Mouse (Mus musculus): Measurements from ENCODE around the gene Lrrc7.

Lrrc7 gene

DNA sequence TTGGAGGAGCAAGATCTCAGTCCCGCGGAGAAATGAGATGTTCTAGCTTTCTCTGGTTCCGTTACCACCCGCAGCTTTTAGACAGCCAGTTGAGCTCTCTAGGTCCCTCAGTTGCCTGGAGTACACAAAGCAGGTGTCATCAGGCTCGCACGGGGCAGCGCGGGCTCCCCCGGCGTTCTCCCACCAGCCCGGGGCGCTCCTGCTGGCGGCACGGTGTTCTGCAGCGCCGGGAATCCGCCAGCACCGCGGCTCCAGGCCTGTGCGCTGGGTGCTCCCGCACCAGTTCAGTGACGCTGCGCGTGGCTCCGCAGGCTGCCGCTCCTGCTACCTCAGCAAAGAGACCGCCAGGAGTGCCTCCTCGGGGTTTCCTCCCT, at the start of gene Lrrc7:
Lrrc7 (minus strand) TSS at position 235 of the 374 bp plus-strand sequence.
- peak; percentile 33 for DNase-seq (ENCODE audit: low spot score)

DNA sequence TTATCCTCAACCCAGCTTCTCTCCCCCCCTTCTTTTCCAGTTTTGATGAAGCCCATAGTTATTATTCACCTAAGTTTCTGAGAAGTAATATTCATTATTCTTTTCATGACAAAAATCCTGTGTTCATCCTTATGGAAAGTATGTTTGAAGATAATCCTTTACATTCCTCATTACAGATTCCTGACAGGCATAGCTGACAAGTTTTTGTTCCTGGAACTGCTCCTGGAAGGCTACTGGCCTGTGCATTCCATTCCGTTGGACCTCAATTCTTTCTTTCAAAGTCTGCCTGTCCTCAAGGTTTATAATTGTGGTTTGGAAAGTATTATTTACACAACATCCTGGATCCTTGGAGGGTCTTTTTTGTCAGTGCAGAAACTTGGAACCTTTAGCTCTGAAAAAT, 45.0 kb upstream of the Lrrc7 start:
- DNase-seq (ENCODE audit: low spot score), result no peak

DNA sequence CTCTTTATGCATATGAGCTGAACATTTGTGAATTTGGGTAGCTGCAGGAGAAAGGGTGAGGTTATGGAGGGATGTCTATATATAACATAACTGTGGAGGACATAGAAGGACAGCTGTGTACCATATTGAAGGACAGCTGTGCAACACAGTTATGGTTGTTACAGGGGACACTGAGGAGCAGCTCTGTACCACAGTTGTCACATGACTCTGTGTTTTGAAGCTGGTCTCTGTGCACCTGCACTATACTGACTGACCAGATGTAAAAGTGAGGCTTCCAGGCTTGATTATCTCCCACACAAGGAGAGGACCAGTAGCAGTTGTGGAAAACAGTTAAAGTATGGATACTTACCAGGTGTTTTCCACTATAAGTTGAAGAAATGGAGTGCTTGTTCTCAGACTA, 43.3 kb upstream of the Lrrc7 start:
- no peak for DNase-seq (ENCODE audit: low spot score)

DNA sequence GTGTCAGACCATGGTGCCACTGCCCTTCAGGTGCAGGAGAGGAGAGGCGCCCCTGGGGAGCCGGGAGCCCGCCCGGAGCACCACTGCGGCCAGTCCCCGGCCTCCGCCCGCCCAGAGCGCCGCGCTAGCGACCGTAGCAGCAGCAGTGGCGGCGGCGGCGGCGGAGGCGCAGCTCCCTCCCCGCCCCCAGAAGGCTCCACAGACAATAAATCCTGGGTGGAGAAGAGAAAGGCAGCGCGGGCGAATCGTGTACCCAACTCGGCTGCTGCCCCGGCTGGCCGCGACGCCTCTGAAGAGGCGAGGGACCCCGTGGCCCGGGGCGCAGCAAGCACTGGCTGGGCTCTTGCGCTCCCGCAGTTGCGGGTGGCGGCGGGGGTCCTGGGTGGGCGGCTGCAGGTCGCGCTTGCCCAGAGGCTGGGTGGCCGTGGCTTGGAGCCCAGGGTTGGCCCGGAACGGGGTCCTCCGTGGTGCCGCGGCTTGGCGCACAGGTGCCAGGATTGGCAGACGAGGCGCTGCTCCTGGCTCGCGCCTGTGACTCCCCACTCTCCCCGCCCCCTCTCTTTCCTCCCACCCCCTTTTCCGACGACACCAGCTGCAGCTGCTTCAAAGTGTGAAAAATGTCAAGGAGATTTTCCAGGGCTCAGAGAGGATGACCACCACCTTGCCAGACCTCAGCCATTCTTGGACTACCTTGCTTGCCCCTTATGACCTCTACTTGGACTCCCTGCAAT, 600 bp downstream of the Lrrc7 start:
- DNase-seq (ENCODE audit: low spot score), result no peak

GRCm38 (mm10) chr3:158560891-158561255, 1.1 kb downstream of the Lrrc7 start:
- DNase-seq (ENCODE audit: low spot score), result no peak

DNA sequence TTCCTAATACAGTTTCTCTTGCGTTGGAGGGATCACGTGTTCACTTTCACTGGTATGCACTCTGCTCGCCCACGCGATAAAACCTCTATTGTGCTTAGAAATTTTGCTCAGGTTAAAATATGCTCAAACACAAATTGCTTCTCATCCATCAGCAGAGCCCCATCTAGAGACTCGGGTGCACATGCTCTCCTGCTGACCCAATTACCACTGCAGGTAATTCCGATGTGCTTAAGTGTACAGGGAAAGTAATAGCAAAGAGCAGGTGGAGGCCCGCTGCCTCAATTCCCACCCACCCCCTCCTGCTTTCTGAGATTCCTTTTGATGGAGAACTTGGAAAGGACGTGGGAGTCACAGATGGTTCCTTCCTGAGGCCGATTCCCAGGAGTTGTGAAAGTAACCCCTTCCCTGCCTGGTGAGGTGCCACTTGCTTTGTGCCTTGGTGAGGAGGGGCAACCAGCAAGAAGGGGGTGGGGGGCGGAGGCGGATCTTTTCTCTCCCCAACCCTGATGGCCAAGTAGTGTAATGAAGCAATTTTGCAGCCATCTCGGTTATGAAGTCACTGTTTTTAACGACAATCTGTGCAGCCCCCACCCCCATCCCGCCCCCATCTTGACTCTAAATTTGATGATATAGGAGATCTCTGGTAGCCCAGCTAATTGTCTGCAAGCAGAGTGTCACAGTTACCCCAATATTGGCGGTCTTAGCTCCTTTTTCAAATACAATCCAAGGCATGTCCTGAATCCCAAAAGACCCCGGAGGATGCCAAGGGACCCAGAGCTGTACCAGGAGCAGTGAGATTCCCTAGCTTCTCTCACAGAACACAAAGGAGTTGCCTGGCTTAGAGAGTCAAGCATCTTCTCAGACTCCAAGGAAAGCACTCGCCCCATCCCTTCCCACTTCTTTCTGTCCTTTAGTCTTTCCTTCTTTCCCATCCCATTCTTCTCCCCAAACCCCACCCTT, 2.0 kb downstream of the Lrrc7 start:
- peak; percentile 63 for DNase-seq (ENCODE audit: low spot score)

DNA sequence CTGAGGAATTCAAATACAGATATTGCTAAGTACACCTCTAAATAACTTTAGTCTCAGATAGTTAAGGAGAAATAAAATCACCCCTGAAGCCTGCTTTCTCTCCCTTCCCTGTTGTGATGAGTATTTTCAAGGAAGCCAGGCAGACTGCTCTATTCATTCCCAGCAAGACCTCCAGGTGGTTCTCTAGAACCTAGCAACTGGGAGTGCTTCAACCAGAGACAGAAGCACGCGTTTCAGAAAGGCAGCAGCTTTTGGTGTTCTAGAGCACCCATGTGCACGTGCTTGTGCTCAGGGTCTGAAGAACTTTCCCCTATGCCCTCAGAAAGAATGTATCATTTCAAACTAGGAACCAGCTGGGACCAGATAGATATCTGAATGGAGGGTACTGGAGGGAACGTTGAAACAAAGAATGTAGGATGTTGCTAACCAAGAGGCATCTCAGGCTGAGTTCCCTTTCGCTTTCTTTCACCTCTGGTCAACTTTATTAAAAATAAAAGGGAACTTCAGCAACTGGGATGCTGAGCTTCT, 2.8 kb downstream of the Lrrc7 start:
- DNase-seq (ENCODE audit: low spot score), result no peak

- peak; percentile 20 for DNase-seq (ENCODE audit: low spot score)
These were observed 3.4 kb downstream of the Lrrc7 start for GRCm38 (mm10) chr3:158558631-158559030.

DNA sequence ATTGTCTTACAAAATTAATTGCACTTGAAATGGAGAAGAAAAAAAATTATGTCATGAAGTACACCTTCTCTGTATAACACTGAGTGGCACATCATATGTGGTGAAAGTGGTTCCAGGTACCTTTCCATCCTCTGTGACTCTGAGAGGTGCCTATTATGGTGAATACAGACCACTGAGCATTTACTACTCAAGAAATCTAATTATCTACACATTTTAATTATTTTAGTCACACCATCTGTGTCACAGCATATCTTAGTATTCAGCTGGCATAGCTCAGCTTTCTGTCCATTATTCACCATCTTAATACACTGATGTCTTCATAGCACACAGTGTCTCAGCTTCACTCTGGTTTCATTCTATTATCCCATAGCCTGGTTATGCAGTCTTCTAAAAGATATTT, 7.7 kb downstream of the Lrrc7 start:
- no peak for DNase-seq (ENCODE audit: low spot score)

GRCm38 (mm10) chr3:158552105-158552504, 9.9 kb downstream of the Lrrc7 start:
- peak; percentile 47 for DNase-seq (ENCODE audit: low spot score)

- DNase-seq (ENCODE audit: low spot score), result no peak
These were observed 18.5 kb downstream of the Lrrc7 start for GRCm38 (mm10) chr3:158543481-158543880.

DNA sequence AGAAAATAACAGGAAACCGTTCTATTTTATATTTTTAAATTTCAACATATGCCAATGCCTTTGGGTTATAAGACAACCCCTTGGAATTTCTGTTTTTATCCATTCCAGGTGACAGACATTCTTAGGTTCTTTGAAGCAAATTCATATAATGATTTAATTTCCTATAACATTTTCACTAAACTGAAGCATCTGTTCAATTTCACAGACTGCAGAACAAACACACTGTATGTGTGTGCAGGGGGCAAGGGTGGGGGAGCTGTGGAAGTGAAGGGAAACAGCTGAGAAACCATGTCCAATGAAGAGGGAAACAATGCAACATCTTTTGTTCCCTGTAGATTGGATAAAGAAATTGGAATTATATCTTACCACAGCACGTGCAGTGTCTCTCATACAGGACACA, 29.2 kb downstream of the Lrrc7 start:
- DNase-seq (ENCODE audit: low spot score), result no peak

- no peak for DNase-seq (ENCODE audit: low spot score)
These were observed 33.5 kb downstream of the Lrrc7 start for GRCm38 (mm10) chr3:158528471-158528870.

- DNase-seq (ENCODE audit: low spot score), result no peak
These were observed 68.3 kb downstream of the Lrrc7 start for GRCm38 (mm10) chr3:158493730-158494129.

DNA sequence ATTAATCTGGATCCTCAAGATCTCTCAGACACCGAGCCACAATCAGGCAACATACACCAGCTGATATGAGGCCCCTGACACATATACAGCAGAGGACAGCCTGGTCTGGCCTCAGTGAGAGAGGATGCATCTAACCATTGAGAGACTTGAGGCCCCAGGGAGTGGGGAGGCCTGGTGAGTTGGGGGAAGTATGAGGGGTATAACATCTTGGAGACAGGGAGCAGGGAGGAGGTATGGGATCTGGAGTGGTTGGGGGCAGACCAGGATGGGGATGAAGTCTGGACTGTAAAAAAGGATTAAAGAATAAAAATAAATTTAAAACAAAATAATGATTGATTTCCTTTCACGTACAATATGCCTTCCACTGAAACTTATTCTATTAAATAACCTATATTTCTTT, 82.3 kb downstream of the Lrrc7 start:
- no peak for DNase-seq (ENCODE audit: low spot score)

GRCm38 (mm10) chr3:158400600-158400999, 161.4 kb downstream of the Lrrc7 start:
- no peak for DNase-seq (ENCODE audit: low spot score)

- peak; percentile 20 for DNase-seq (ENCODE audit: low spot score)
These were observed 170.5 kb downstream of the Lrrc7 start for GRCm38 (mm10) chr3:158391534-158391933.

DNA sequence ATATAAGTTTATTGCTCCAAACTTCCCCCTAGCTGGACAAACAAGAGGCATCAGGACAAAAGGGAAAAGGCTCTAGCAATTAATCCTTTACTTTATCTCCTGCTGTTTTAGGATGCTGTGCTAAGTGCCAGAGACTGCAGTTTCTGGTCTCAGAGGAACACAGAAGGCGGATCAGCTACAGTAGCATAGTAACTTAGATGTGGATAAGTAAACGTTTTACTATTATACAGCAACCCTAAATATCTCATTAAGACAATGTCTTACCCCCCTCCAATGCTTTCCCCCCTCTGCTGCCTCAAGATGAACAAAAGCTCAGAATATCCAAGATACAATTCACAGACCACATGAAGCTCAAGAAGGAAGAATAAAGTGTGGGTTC, 174.0 kb downstream of the Lrrc7 start:
- no peak for DNase-seq (ENCODE audit: low spot score)

DNA sequence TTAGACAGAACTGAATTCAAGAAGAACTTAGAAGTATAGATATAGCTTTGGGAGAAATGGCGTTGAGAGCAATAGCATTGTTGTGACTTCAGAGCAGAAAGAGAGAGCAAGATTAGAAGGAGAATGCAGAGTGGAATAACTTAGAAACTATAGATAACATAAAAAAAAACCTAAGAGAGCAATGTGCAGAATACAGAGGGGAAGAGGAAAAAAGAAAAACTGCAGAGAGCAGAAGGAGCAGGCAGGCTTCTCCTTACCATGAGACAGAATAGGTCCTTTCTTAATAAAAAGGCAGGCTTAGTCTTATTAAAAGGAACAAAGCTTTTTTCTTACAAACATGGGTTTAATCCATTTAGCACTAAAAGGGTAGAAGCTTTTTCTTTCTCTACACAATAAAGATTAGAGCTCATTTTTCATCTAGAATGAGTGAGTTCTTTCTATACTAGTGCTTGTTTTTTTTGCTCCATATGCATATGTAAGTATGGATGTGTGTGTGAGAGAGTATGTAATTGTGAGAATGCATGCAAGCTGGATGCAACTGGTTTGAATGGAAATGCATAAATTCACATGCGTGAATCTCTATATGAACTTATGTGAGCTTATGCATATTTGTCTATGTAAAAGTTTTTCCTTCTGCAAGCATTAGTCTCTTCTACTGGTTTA, 174.5 kb downstream of the Lrrc7 start:
- DNase-seq (ENCODE audit: low spot score), result no peak

GRCm38 (mm10) chr3:158386848-158387247, 175.2 kb downstream of the Lrrc7 start:
- no peak for DNase-seq (ENCODE audit: low spot score)

- DNase-seq (ENCODE audit: low spot score), result no peak
These were observed 186.1 kb downstream of the Lrrc7 start for GRCm38 (mm10) chr3:158375885-158376284.

DNA sequence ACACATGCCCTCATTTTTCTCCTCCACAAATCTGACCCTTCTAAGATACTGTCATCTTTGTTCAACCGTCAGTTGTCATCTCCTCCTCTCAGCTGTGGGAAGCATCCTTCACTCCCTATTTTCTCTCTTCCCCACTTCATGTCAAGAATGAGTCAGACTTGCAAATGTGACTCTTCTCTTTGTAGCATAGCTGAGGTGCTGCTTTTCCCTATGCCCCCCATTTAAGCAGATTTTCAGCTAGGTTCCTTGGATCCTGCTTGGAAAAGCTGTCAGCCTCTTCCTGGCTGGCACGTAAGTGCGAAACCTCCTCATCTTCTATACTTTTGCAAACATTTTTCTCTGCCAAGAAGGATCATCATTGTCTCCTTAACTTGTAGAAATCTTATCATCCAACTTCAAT, 192.9 kb downstream of the Lrrc7 start:
- no peak for DNase-seq (ENCODE audit: low spot score)

DNA sequence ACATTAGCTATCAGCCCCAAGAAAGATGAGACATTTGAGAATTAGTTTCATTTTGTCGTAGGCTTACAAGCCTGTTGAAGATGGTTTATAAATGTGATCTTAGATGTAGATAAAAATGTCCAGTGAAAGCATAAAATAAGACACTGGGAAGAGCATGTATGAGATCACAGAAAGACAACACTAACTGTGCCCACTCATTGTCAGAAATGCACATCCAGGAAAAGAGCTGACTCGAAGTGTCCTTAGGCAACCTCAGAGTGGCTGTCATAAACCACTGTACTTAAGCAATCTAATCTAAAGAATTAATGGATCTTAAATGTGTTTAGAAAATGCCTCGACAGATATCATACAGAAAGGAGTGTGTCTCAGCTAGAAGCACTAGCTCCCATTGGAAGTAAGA, 196.2 kb downstream of the Lrrc7 start:
- DNase-seq (ENCODE audit: low spot score), result no peak

Measured in layer of hippocampus, adult 9-10 months (tissue).